Mouse (Mus musculus): Measurements from ENCODE around the gene Mical1. TPM values are rescaled to one million over a fixed set of nuclear protein-coding genes. Genes with fewer than 3 reads are reported as not detected.

The Mical1 gene
- total RNA-seq, 2 experiments from 2014 or later: 11.5 to 15.6 TPM

GRCm38 (mm10) chr10:41518508-41518980 lies 42.4 kb downstream of the Mical1 start:
- peak; percentile 53 for DNase-seq (ENCODE audit: low spot score)
- intact Hi-C loops (cut with DNase I): loop anchor here (2.0 to 10.0 kb wide), 2 partner anchors 164 to 286 kb away; partner anchors contain the start of genes Cep57l1 and Sesn1

GRCm38 (mm10) chr10:41518981-41519618 lies 43.0 kb downstream of the Mical1 start, which contains the start of gene Cd164:
Gene Cd164 (plus strand): TSS chr10:41519414.
- DNase-seq (ENCODE audit: low spot score): peak; percentile 83
- intact Hi-C loops (cut with DNase I): loop anchor here (2.0 to 10.0 kb wide), 2 partner anchors 164 to 286 kb away; partner anchors contain the start of genes Cep57l1 and Sesn1

- DNase-seq (ENCODE audit: low spot score): no peak
- intact Hi-C loops (cut with DNase I): loop anchor here (2.0 to 10.0 kb wide), 3 partner anchors 82 to 285 kb away; partner anchors contain the start of genes Cep57l1 and Sesn1
Observed at GRCm38 (mm10) chr10:41519640-41520409, 43.7 kb downstream of the Mical1 start.

GRCm38 (mm10) chr10:41520410-41520673 lies 44.2 kb downstream of the Mical1 start:
- DNase-seq (ENCODE audit: low spot score): no peak
- intact Hi-C loops (cut with DNase I): loop anchor here (5.0 kb wide), 1 partner anchor 82 kb away; no protein-coding TSS in a partner anchor

GRCm38 (mm10) chr10:41523386-41523785 lies 47.3 kb downstream of the Mical1 start:
- intact Hi-C loops (cut with DNase I): loop anchor here (5.0 kb wide), 1 partner anchor 79 kb away; no protein-coding TSS in a partner anchor
- DNase-seq (ENCODE audit: low spot score): no peak

- intact Hi-C loops (cut with DNase I): no loop called here
- DNase-seq (ENCODE audit: low spot score): no peak
Observed at GRCm38 (mm10) chr10:41525696-41526095, 49.6 kb downstream of the Mical1 start.

- no peak for DNase-seq (ENCODE audit: low spot score)
- intact Hi-C loops (cut with DNase I): no loop called here
Observed at GRCm38 (mm10) chr10:41529972-41530371, 53.9 kb downstream of the Mical1 start.

GRCm38 (mm10) chr10:41535991-41536390 lies 59.9 kb downstream of the Mical1 start:
- no peak for DNase-seq (ENCODE audit: low spot score)
- intact Hi-C loops (cut with DNase I): no loop called here

Other genes starting within 250 kb of the Mical1 start
- gene Fig4, start 173.1 kb upstream of the Mical1 start, total RNA-seq (2021): 10 to 100 TPM; 23.1 to 23.4 TPM
- not detected for gene Ak9, start 172.3 kb upstream of the Mical1 start, total RNA-seq (2021)
- 1 to 10 TPM; 7.2 to 8.2 TPM for gene Zbtb24, start 25.9 kb upstream of the Mical1 start, total RNA-seq (2021)
- 10 to 100 TPM; 38.3 to 38.6 TPM for gene Smpd2, start 14.1 kb downstream of the Mical1 start, total RNA-seq (2021)
- gene Ppil6, start 14.1 kb downstream of the Mical1 start, total RNA-seq (2021): 1 to 10 TPM; 1.4 to 1.5 TPM
- gene Cd164, start 43.1 kb downstream of the Mical1 start, total RNA-seq (2021): 100 to 1,000 TPM; 126 to 148 TPM
- under 1 TPM; 0.08 to 0.14 TPM for gene Ccdc162, start 240.3 kb downstream of the Mical1 start, total RNA-seq (2021)

Measured in heart, postnatal 25 days (tissue).